Mouse (Mus musculus) cerebellum, postnatal 36 days (tissue): ENCODE measurements around the gene Cda.
"Not testable (repeated sequence)": the region's sequence is repeated elsewhere in the genome, so short reads cannot be mapped to it uniquely, and the experiment has no call there.

ENCODE experiments used
- DNase-seq, 2 experiments: peaks; one replicate each; pipeline ENCODE4 v3.0.0; 2021 to 2022; ENCODE audit warnings: mixed read lengths in 2 of 2

Gene Cda

GRCm38 (mm10) chr4:138331647-138332046 is 36.1 kb downstream of the Cda start:
- peak; percentile 46 to 52 for DNase-seq

GRCm38 (mm10) chr4:138330264-138330671 is 37.5 kb downstream of the Cda start:
- no peak for DNase-seq

DNA sequence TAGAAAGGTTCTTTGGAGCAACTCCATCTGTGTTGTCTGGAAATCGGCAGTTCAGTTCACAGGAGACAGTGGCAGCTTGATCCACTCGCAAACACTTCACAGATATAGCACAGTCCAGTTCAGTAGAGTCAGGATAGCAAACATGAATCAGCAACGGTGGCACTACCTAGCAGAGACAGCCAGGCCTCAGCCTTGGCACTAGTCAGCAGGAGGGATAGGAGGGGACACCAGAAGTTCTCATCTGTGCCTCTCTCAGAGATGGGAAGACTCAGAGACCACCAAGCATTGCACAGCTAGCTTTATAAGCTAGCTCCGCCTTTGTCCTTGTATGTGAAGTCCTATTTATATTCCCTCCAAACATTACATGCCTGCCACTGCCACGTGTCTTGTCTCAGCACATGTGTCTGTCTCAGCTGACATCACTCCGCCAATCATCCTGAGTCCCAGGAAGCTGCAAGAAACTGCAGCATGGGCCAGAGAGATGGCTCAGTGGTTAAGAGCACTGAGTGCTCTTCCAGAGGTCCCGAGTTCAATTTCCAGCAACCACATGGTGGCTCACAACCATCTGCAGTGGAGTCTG is 39.8 kb downstream of the Cda start:
- DNase-seq: no peak

DNA sequence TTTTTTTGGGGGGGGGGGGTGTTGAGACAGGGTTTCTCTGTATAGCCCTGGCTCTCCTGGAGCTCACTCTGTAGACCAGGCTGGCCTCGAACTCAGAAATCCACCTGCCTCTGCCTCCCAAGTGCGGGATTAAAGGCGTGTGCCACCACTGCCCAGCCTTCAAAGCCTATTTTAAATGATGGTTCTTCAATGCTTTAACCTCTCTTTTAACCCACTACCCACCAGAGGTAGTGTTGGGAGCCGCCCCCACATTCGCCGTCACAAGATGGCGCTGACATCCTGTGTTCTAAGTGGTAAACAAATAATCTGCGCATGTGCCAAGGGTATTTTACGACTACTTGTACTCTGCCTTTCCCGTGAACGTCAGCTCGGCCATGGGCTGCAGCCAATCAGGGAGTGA is 40.6 kb downstream of the Cda start:
- DNase-seq: not testable (repeated sequence)

- peak; percentile 92 for DNase-seq
These were observed 41.6 kb downstream of the Cda start, which contains the start of gene Pink1 for GRCm38 (mm10) chr4:138326077-138326695. Gene Pink1 (minus strand): TSS chr4:138326307.

- peak; percentile 92 to 95 for DNase-seq
These were observed 42.2 kb downstream of the Cda start for GRCm38 (mm10) chr4:138325466-138326076.

DNA sequence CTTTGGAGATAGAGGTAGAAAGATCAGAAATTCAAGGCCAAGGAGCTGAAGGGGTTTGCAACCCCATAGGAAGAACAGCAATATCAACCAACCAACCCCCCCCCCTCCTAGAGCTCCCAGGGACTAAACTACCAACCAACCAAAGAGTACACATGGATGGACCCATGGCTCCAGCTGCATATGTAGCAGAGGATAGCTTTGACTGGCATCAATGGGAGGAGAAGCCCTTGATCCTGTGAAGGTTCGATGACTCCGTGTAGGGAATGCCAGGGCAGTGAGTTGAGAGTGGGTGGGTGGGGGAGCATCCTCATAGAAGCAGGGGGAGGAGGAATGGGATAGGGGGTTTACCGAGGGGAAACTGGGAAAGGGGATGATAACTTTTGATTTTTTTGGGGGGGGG is 43.3 kb downstream of the Cda start:
- no peak for DNase-seq

DNA sequence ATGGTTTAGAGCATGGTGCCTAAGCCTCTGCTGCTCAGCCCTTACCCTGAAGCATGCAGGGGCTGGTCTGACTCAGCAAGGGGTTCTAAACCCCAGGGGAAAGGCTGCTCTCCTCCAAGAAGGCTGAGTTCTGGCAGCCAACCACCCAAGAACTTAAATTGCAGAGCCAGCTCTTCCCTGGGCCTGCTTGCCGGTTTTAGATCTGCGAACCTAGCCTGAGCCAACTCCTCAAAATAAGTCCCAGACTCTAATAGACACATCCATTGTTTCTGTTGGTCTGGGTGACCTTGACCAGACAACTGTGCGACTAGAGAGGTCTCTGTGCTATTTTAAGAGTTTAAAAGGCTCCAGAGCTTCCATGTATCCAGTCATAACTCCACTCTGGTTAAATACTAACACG is 44.0 kb downstream of the Cda start:
- no peak for DNase-seq

- no peak for DNase-seq
These were observed 45.1 kb downstream of the Cda start for GRCm38 (mm10) chr4:138322692-138323091.

GRCm38 (mm10) chr4:138321488-138321887 is 46.3 kb downstream of the Cda start:
- DNase-seq: no peak

DNA sequence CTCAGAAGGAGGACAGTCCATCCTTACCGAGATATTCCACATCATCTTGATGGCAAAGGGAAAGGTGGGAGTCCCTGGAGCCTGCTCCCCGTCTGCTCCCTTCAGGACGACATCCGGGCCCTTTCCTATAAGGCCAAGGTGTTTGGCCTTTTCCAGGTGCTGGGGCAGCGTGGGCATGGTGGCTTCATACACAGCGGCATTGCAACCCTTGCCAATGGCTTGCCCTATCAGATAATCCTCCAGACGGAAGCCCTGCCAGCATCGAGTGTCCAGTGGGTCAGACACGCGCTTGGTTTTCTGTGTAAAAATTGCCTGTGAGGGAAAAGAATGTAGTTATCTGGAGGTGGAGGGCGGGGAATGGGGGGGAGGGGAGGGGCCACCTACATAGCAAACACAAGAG is 47.1 kb downstream of the Cda start:
- no peak for DNase-seq

GRCm38 (mm10) chr4:138319508-138319907 is 48.3 kb downstream of the Cda start:
- DNase-seq: peak; percentile 84 to 94

- DNase-seq: peak; percentile 65 to 68
These were observed 49.1 kb downstream of the Cda start for GRCm38 (mm10) chr4:138318509-138319266.

- DNase-seq: no peak
These were observed 51.4 kb downstream of the Cda start for GRCm38 (mm10) chr4:138316369-138316768.

- no peak for DNase-seq
These were observed 52.0 kb downstream of the Cda start for GRCm38 (mm10) chr4:138315781-138316180.

DNA sequence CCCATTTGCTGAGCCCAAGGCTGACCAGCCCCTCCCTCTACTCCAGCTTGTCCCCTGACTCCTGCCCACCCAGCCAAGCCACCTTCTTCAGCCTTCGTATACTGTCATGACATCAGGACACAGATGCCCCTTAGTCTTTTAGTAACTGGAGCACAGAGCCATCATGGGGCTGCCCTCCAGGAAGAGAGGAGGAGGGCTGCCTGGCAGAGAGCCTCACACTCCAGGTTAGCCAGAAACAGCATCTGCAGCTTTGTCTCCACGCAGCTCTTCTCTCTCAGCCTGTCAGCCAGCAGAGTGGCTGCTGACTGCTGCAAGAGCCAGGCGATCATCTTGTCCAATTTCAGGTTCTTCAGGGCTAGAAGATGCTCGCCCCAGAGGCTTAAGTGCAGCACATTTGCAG is 54.0 kb downstream of the Cda start:
- no peak for DNase-seq

GRCm38 (mm10) chr4:138313021-138313420 is 54.8 kb downstream of the Cda start:
- no peak for DNase-seq

DNA sequence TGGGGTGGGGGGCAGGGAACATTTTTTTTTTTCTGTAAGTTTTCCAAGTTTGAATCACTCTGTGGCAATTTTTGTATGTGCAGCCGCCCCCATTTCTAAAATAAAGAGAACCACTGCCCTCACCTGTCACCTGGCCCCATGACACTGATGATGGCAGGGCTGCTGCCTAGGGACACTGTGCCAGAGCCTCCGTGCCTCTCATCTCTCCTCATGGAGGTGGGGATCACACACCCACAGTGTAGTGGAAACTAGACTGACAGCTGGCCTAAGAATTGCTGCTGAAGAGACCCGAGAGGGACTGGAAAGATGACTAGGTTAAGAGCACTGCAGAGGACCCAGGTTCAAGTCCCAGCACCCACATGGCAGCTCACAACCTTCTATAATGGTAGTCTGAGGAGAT is 55.7 kb downstream of the Cda start:
- DNase-seq: no peak

- DNase-seq: peak; percentile 70 to 74
These were observed 56.2 kb downstream of the Cda start for GRCm38 (mm10) chr4:138311595-138311994.

- no peak for DNase-seq
These were observed 57.4 kb downstream of the Cda start for GRCm38 (mm10) chr4:138310311-138310910.

- DNase-seq: no peak
These were observed 60.1 kb downstream of the Cda start for GRCm38 (mm10) chr4:138307739-138308138.

DNA sequence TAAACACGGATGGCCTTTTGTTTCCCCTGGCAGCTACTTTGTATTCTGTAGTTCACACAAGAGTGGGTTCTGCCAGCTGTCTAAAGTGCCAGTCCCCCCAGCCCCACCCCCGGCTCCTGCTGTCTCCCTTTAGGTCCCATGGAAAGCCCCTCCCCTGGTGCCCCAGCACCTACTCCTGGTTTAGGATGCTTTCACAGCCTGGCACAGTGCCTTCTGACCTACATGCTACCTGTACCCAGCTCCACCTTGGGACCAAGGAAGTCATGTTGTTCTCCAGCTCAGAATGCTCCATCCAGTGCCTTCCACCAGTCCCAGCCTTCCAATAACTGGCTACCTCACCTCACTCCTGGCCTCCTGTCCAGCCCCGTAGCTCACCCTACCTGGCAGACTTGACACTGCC is 60.8 kb downstream of the Cda start:
- DNase-seq: no peak
